Mouse (Mus musculus) intestine, postnatal 0 days (tissue): ENCODE results near the gene Gucy2d. TPM values are rescaled to one million over a fixed set of nuclear protein-coding genes. Genes with fewer than 3 reads are reported as not detected.
A peak's percentile ranks its signal among the peaks of the same experiment; 100 is the strongest.

Source experiments
- ATAC-seq: fragments of 200-750 bp; cut with Nextera tagmentation; 2 replicates; pipeline ENCODE4 v1.8.0; 2017; ENCODE audit warnings: mild to moderate bottlenecking, moderate TSS enrichment, moderate library complexity
- H3K27ac ChIP-seq: fragments of 300-500 bp; sonication (generic); 2 replicates; pipeline ENCODE4 v1.5.1; 2014; ENCODE audit warnings: mild to moderate bottlenecking, low read depth, low read length, moderate library complexity
- H3K27me3 ChIP-seq: fragments of 300-500 bp; sonication (generic); replicated peaks from 2 replicates; pipeline ENCODE4 v1.6.1; 2014; ENCODE audit warnings: low read length, mixed read lengths; ENCODE audit not compliant: control insufficient read depth, insufficient read depth
- H3K36me3 ChIP-seq: fragments of 300-500 bp; sonication (generic); 2 replicates; pipeline ENCODE4 v1.6.1; 2014; ENCODE audit warnings: mild to moderate bottlenecking, moderate library complexity; ENCODE audit not compliant: control insufficient read depth, insufficient read depth
- H3K4me1 ChIP-seq: fragments of 300-500 bp; sonication (generic); replicated peaks from 2 replicates; pipeline ENCODE4 v1.6.1; 2014; ENCODE audit warnings: antibody characterized with exemption, low read length, mixed read lengths; ENCODE audit not compliant: control insufficient read depth, insufficient read depth
- H3K4me2 ChIP-seq: fragments of 300-500 bp; sonication (generic); replicated peaks from 2 replicates; pipeline ENCODE4 v1.6.1; 2014; ENCODE audit warnings: low read depth, mild to moderate bottlenecking, moderate library complexity
- H3K4me3 ChIP-seq: fragments of 300-500 bp; sonication (generic); 2 replicates; pipeline ENCODE4 v1.5.1; 2014; ENCODE audit warnings: low read depth, low read length
- H3K9ac ChIP-seq: fragments of 300-500 bp; sonication (generic); 2 replicates; pipeline ENCODE4 v1.6.1; 2014; ENCODE audit warnings: mild to moderate bottlenecking, low read depth, low read length
- H3K9me3 ChIP-seq: fragments of 300-500 bp; sonication (generic); 2 replicates; pipeline ENCODE4 v1.6.1; 2016; ENCODE audit warnings: mixed run types; ENCODE audit not compliant: control insufficient read depth
- CTCF ChIP-seq: sonication (generic); IDR thresholded peaks from 2 replicates; pipeline ENCODE4 v1.5.1; 2016; ENCODE audit warnings: low read depth, mild to moderate bottlenecking, control low read depth, antibody characterized with exemption, moderate library complexity
- WGBS: fragments of 180-500 bp; shearing (Covaris S2); extraction: QIAGEN DNeasy Blood & Tissue Kit; methylation state at CpG from one replicate; pipeline ENCODE4 v1.1.7; 2014; 5-methylcytosine and 5-hydroxymethylcytosine counted together
- polyA plus RNA-seq: library from polyadenylated mRNA; unstranded; fragments of >200 nt; fragmentation: Nextera tagmentation; extraction: Ambion mirVana; gene quantifications from 2 replicates; pipeline ENCODE4 v1.2.1, GENCODE M21; 2015

The Gucy2d gene
- polyA plus RNA-seq, 1 experiment from 2014 or later, result 4.5 TPM

GRCm38 (mm10) chr7:98407615-98408014 lies 32.6 kb upstream of the Gucy2d start:
- H3K4me1 ChIP-seq, result no peaks in the 10 kb centered on the region
- no peak overlapping the region for H3K9ac ChIP-seq

GRCm38 (mm10) chr7:98413115-98413514 lies 27.1 kb upstream of the Gucy2d start:
- Histone ChIP-seq H3K4me1 (no peaks in the 10 kb centered on the region), H3K27me3 (no peaks in the 10 kb centered on the region), H3K9ac (no peak overlapping the region), H3K4me2 (no peak overlapping the region), H3K27ac (no peak overlapping the region), H3K4me3 (no peak overlapping the region), H3K9me3 (no peaks in the 10 kb centered on the region), H3K36me3 (no peaks in the 10 kb centered on the region)
- 84% methylated on average over 4 of the region's 4 CpGs for whole genome bisulfite sequencing
- ATAC-seq, result no peak
- no peak for TF ChIP-seq CTCF

More at GRCm38 (mm10) chr7:98407615-98408014, 32.6 kb upstream of the Gucy2d start:
- no peaks in the 10 kb centered on the region for H3K36me3 ChIP-seq
- H3K4me3 ChIP-seq, result no peak overlapping the region
- no peak overlapping the region for H3K4me2 ChIP-seq
- H3K27me3 ChIP-seq, result no peaks in the 10 kb centered on the region
- H3K9me3 ChIP-seq, result no peaks in the 10 kb centered on the region
- ATAC-seq, result no peak
- no peak overlapping the region for H3K27ac ChIP-seq
- WGBS, result 86% methylated on average over 5 of the region's 5 CpGs
- TF ChIP-seq CTCF, result no peak

- TF ChIP-seq CTCF, result no peak
- 21% methylated on average over 3 of the region's 3 CpGs for WGBS
- H3K4me3 ChIP-seq, result no peak overlapping the region
- H3K27me3 ChIP-seq, result no peaks in the 10 kb centered on the region
- no peak overlapping the region for H3K4me2 ChIP-seq
- no peaks in the 10 kb centered on the region for H3K4me1 ChIP-seq
- H3K9me3 ChIP-seq, result no peaks in the 10 kb centered on the region
- no peak overlapping the region for H3K27ac ChIP-seq
- no peak overlapping the region for H3K9ac ChIP-seq
- ATAC-seq, result peak; percentile 66
- H3K36me3 ChIP-seq, result no peaks in the 10 kb centered on the region
Observed at GRCm38 (mm10) chr7:98415550-98415949, 24.7 kb upstream of the Gucy2d start.

- no peaks in the 10 kb centered on the region for H3K27me3 ChIP-seq
- no peaks in the 10 kb centered on the region for H3K9me3 ChIP-seq
- H3K4me2 ChIP-seq, result no peak overlapping the region
- H3K9ac ChIP-seq, result no peak overlapping the region
- no peaks in the 10 kb centered on the region for H3K4me1 ChIP-seq
- 53% methylated on average over 4 of the region's 4 CpGs for WGBS
- H3K36me3 ChIP-seq, result no peaks in the 10 kb centered on the region
- H3K27ac ChIP-seq, result no peak overlapping the region
- no peak for TF ChIP-seq CTCF
- ATAC-seq, result no peak
- H3K4me3 ChIP-seq, result no peak overlapping the region
Observed at GRCm38 (mm10) chr7:98416020-98416419, 24.2 kb upstream of the Gucy2d start.

- no peak overlapping the region for H3K27ac ChIP-seq
- no peaks in the 10 kb centered on the region for H3K36me3 ChIP-seq
- H3K9ac ChIP-seq, result no peak overlapping the region
- no peak for ATAC-seq
- H3K4me1 ChIP-seq, result no peaks in the 10 kb centered on the region
- no peak for TF ChIP-seq CTCF
- H3K27me3 ChIP-seq, result no peaks in the 10 kb centered on the region
- H3K9me3 ChIP-seq, result no peaks in the 10 kb centered on the region
- 59% methylated on average over 17 of the region's 17 CpGs for WGBS
- no peak overlapping the region for H3K4me3 ChIP-seq
- no peak overlapping the region for H3K4me2 ChIP-seq
Observed at GRCm38 (mm10) chr7:98418031-98418805, 22.0 kb upstream of the Gucy2d start.

GRCm38 (mm10) chr7:98419366-98419765 lies 20.9 kb upstream of the Gucy2d start:
- WGBS, result 63% methylated on average over 5 of the region's 5 CpGs
- no peaks in the 10 kb centered on the region for H3K4me1 ChIP-seq
- no peaks in the 10 kb centered on the region for H3K27me3 ChIP-seq
- no peak for TF ChIP-seq CTCF
- H3K36me3 ChIP-seq, result no peaks in the 10 kb centered on the region
- H3K9ac ChIP-seq, result no peak overlapping the region
- H3K27ac ChIP-seq, result no peak overlapping the region
- H3K4me2 ChIP-seq, result no peak overlapping the region
- ATAC-seq, result no peak
- H3K9me3 ChIP-seq, result no peaks in the 10 kb centered on the region
- no peak overlapping the region for H3K4me3 ChIP-seq
